Mouse (Mus musculus) megakaryocyte-erythroid progenitor cell, adult 5-6 weeks (primary cell): ENCODE measurements around the gene Susd5. TPM values are rescaled to one million over a fixed set of nuclear protein-coding genes. Genes with fewer than 3 reads are reported as not detected.
"Not testable (repeated sequence)": the region's sequence is repeated elsewhere in the genome, so short reads cannot be mapped to it uniquely, and the experiment has no call there.

Source experiments
- ATAC-seq: replicated peaks from 2 replicates; pipeline ENCODE4 v1.8.0; 2016; ENCODE audit warnings: mild to moderate bottlenecking, inconsistent platforms; ENCODE audit not compliant: severe bottlenecking, poor library complexity, low FRiP score, low TSS enrichment
- total RNA-seq, 2 experiments: library from RNA; stranded (forward) in 1 of 2; stranded (reverse) in 1 of 2; fragments of 200-1000, 215-1000 nt in 1 of 2; fragments of >200 nt in 1 of 2; fragmentation: Nextera tagmentation in 1 of 2; gene quantifications; 2 replicates each; pipeline ENCODE4 v1.2.3; 2014 to 2017

The Susd5 gene
- total RNA-seq, 2 experiments from 2014 or later: not detected

- ATAC-seq: no peak
These were observed 4.1 kb upstream of the Susd5 start for GRCm38 (mm10) chr9:114052866-114053265.

GRCm38 (mm10) chr9:114068494-114069053 lies 11.6 kb downstream of the Susd5 start:
- no peak for ATAC-seq

GRCm38 (mm10) chr9:114069372-114069771 lies 12.4 kb downstream of the Susd5 start:
- ATAC-seq: no peak

- ATAC-seq: 0 out of 2 replicates have a peak, but pooled peaks have one; percentile 24
These were observed 16.7 kb downstream of the Susd5 start for GRCm38 (mm10) chr9:114073681-114074080.

GRCm38 (mm10) chr9:114086422-114086821 lies 29.5 kb downstream of the Susd5 start:
- ATAC-seq: no peak

GRCm38 (mm10) chr9:114087106-114087815 lies 30.3 kb downstream of the Susd5 start:
- no peak for ATAC-seq

- ATAC-seq: peak; percentile 74
These were observed 31.9 kb downstream of the Susd5 start for GRCm38 (mm10) chr9:114088885-114089284.

GRCm38 (mm10) chr9:114092188-114092587 lies 35.2 kb downstream of the Susd5 start:
- ATAC-seq: peak; percentile 50; the same call in 1 of the 2 replicates

GRCm38 (mm10) chr9:114094854-114095253 lies 37.9 kb downstream of the Susd5 start:
- no peak for ATAC-seq

GRCm38 (mm10) chr9:114098716-114099302 lies 41.9 kb downstream of the Susd5 start:
- ATAC-seq: peak; percentile 57

GRCm38 (mm10) chr9:114110268-114110667 lies 53.3 kb downstream of the Susd5 start:
- ATAC-seq: no peak

GRCm38 (mm10) chr9:114111161-114111560 lies 54.2 kb downstream of the Susd5 start:
- 0 out of 2 replicates have a peak, but pooled peaks have one; percentile 26 for ATAC-seq

- ATAC-seq: peak; percentile 62
These were observed 55.3 kb downstream of the Susd5 start for GRCm38 (mm10) chr9:114112226-114112625.

GRCm38 (mm10) chr9:114113911-114114623 lies 57.1 kb downstream of the Susd5 start:
- no peak for ATAC-seq

- ATAC-seq: 0 out of 2 replicates have a peak, but pooled peaks have one; percentile 66
These were observed 59.7 kb downstream of the Susd5 start for GRCm38 (mm10) chr9:114116672-114117071.

- not testable (repeated sequence) for ATAC-seq
These were observed 65.9 kb downstream of the Susd5 start for GRCm38 (mm10) chr9:114122862-114123261.

GRCm38 (mm10) chr9:114129273-114129835 lies 72.4 kb downstream of the Susd5 start:
- ATAC-seq: not testable (repeated sequence)
